Mouse (Mus musculus): ENCODE measurements around the gene C1qtnf4. TPM values are rescaled to one million over a fixed set of nuclear protein-coding genes. Genes with fewer than 3 reads are reported as not detected.
"Not testable (repeated sequence)": the region's sequence is repeated elsewhere in the genome, so short reads cannot be mapped to it uniquely, and the experiment has no call there.

The C1qtnf4 gene
- polyA plus RNA-seq, 1 experiment: 4.0 TPM

- WGBS: 49% methylated on average over 6 of the region's 6 CpGs
- H3K4me1 ChIP-seq (ENCODE audit: control insufficient read depth, insufficient read depth, insufficient read length, low read length): peaks cover 2% of the 10 kb centered on the region; the same call in 1 of the 2 replicates
- H3K36me3 ChIP-seq (ENCODE audit: control insufficient read depth, insufficient read depth, low read length): no peaks in the 10 kb centered on the region
- no peak overlapping the region for H3K4me3 ChIP-seq (ENCODE audit: low read depth, low read length)
- peaks cover 9% of the 10 kb centered on the region for H3K27me3 ChIP-seq (ENCODE audit: control insufficient read depth, insufficient read depth, low read length)
- no peak for TF ChIP-seq POLR2A (IDR thresholded peaks at IDR 0.05; ENCODE audit: low read depth, low read length)
- TF ChIP-seq CTCF (IDR thresholded peaks at IDR 0.05; ENCODE audit: extremely low read depth, insufficient read length, insufficient replicate concordance, low read depth, low read length): no peak
- H3K27ac ChIP-seq (ENCODE audit: insufficient read depth, low read depth, low read length): no peak overlapping the region
Measured at GRCm38 (mm10) chr2:90880144-90880785, 5.4 kb upstream of the C1qtnf4 start.

GRCm38 (mm10) chr2:90881824-90882223, 3.8 kb upstream of the C1qtnf4 start:
- peaks cover 6% of the 10 kb centered on the region for H3K4me1 ChIP-seq (ENCODE audit: control insufficient read depth, insufficient read depth, insufficient read length, low read length)
- H3K27me3 ChIP-seq (ENCODE audit: control insufficient read depth, insufficient read depth, low read length): peaks cover 25% of the 10 kb centered on the region
- 75% methylated on average over 2 of the region's 2 CpGs for WGBS
- no peaks in the 10 kb centered on the region for H3K36me3 ChIP-seq (ENCODE audit: control insufficient read depth, insufficient read depth, low read length)
- H3K27ac ChIP-seq (ENCODE audit: insufficient read depth, low read depth, low read length): no peak overlapping the region
- TF ChIP-seq CTCF (IDR thresholded peaks at IDR 0.05; ENCODE audit: extremely low read depth, insufficient read length, insufficient replicate concordance, low read depth, low read length): no peak
- TF ChIP-seq POLR2A (IDR thresholded peaks at IDR 0.05; ENCODE audit: low read depth, low read length): no peak
- H3K4me3 ChIP-seq (ENCODE audit: low read depth, low read length): no peak overlapping the region

GRCm38 (mm10) chr2:90886436-90886835, 776 bp downstream of the C1qtnf4 start:
- Histone ChIP-seq H3K27ac (ENCODE audit: insufficient read depth, low read depth, low read length) (no peak overlapping the region), H3K36me3 (ENCODE audit: control insufficient read depth, insufficient read depth, low read length) (no peaks in the 10 kb centered on the region), H3K4me1 (ENCODE audit: control insufficient read depth, insufficient read depth, insufficient read length, low read length) (peaks cover 13% of the 10 kb centered on the region), H3K27me3 (ENCODE audit: control insufficient read depth, insufficient read depth, low read length) (peaks cover 45% of the 10 kb centered on the region), H3K4me3 (ENCODE audit: low read depth, low read length) (no peak overlapping the region)
- TF ChIP-seq POLR2A (IDR thresholded peaks at IDR 0.05; ENCODE audit: low read depth, low read length): no peak
- no peak for TF ChIP-seq CTCF (IDR thresholded peaks at IDR 0.05; ENCODE audit: extremely low read depth, insufficient read length, insufficient replicate concordance, low read depth, low read length)
- WGBS: 48% methylated on average over 6 of the region's 6 CpGs

- H3K27me3 ChIP-seq (ENCODE audit: control insufficient read depth, insufficient read depth, low read length): peaks cover 45% of the 10 kb centered on the region
- H3K27ac ChIP-seq (ENCODE audit: insufficient read depth, low read depth, low read length): no peak overlapping the region
- no peaks in the 10 kb centered on the region for H3K36me3 ChIP-seq (ENCODE audit: control insufficient read depth, insufficient read depth, low read length)
- TF ChIP-seq POLR2A (IDR thresholded peaks at IDR 0.05; ENCODE audit: low read depth, low read length) (no peak), CTCF (IDR thresholded peaks at IDR 0.05; ENCODE audit: extremely low read depth, insufficient read length, insufficient replicate concordance, low read depth, low read length) (no peak)
- H3K4me3 ChIP-seq (ENCODE audit: low read depth, low read length): no peak overlapping the region
- 65% methylated on average over 5 of the region's 5 CpGs for WGBS
- H3K4me1 ChIP-seq (ENCODE audit: control insufficient read depth, insufficient read depth, insufficient read length, low read length): peaks cover 13% of the 10 kb centered on the region
Measured at GRCm38 (mm10) chr2:90887627-90888026, 2.0 kb downstream of the C1qtnf4 start.

GRCm38 (mm10) chr2:90889550-90890548, 4.2 kb downstream of the C1qtnf4 start:
- H3K4me1 ChIP-seq (ENCODE audit: control insufficient read depth, insufficient read depth, insufficient read length, low read length): peaks cover 16% of the 10 kb centered on the region
- 5% methylated on average over 132 of the region's 133 CpGs for WGBS
- H3K27me3 ChIP-seq (ENCODE audit: control insufficient read depth, insufficient read depth, low read length): peaks cover 40% of the 10 kb centered on the region
- no peak overlapping the region for H3K27ac ChIP-seq (ENCODE audit: insufficient read depth, low read depth, low read length)
- peak overlapping the region; percentile 66 for H3K4me3 ChIP-seq (ENCODE audit: low read depth, low read length)
- TF ChIP-seq CTCF (IDR thresholded peaks at IDR 0.05; ENCODE audit: extremely low read depth, insufficient read length, insufficient replicate concordance, low read depth, low read length) (no peak), POLR2A (IDR thresholded peaks at IDR 0.05; ENCODE audit: low read depth, low read length) (no peak)
- H3K36me3 ChIP-seq (ENCODE audit: control insufficient read depth, insufficient read depth, low read length): peaks cover 7% of the 10 kb centered on the region

GRCm38 (mm10) chr2:90893673-90894298, 8.1 kb downstream of the C1qtnf4 start:
- Histone ChIP-seq H3K27me3 (ENCODE audit: control insufficient read depth, insufficient read depth, low read length) (0 out of 2 replicates have a peak, but pooled peaks cover 4% of the 10 kb centered on the region), H3K27ac (ENCODE audit: insufficient read depth, low read depth, low read length) (peak overlapping the region; percentile 39; the same call in 1 of the 2 replicates), H3K36me3 (ENCODE audit: control insufficient read depth, insufficient read depth, low read length) (peaks cover 38% of the 10 kb centered on the region), H3K4me1 (ENCODE audit: control insufficient read depth, insufficient read depth, insufficient read length, low read length) (peaks cover 13% of the 10 kb centered on the region), H3K4me3 (ENCODE audit: low read depth, low read length) (no peak overlapping the region)
- 53% methylated on average over 6 of the region's 6 CpGs for WGBS
- TF ChIP-seq POLR2A (IDR thresholded peaks at IDR 0.05; ENCODE audit: low read depth, low read length): no peak
- TF ChIP-seq CTCF (IDR thresholded peaks at IDR 0.05; ENCODE audit: extremely low read depth, insufficient read length, insufficient replicate concordance, low read depth, low read length): no peak

- not testable (repeated sequence) for H3K4me1 ChIP-seq (ENCODE audit: control insufficient read depth, insufficient read depth, insufficient read length, low read length); H3K4me3 ChIP-seq (ENCODE audit: low read depth, low read length); H3K27me3 ChIP-seq (ENCODE audit: control insufficient read depth, insufficient read depth, low read length)
- Histone ChIP-seq H3K27ac (ENCODE audit: insufficient read depth, low read depth, low read length) (peak overlapping the region; percentile 39; the same call in 1 of the 2 replicates), H3K36me3 (ENCODE audit: control insufficient read depth, insufficient read depth, low read length) (peaks cover 41% of the 10 kb centered on the region)
- WGBS: 51% methylated on average over 3 of the region's 3 CpGs
Measured at GRCm38 (mm10) chr2:90894299-90894677, 8.6 kb downstream of the C1qtnf4 start.

Measured in small intestine, adult 2 months (tissue).